Mouse (Mus musculus) CH12.LX (cell line): ENCODE data around the gene Nkap.
"Not testable (repeated sequence)": the region's sequence is repeated elsewhere in the genome, so short reads cannot be mapped to it uniquely, and the experiment has no call there.

ENCODE experiments used
- CTCF ChIP-seq, 2 experiments: IDR thresholded peaks in 1 of 2; conservative IDR thresholded peaks in 1 of 2; 2 replicates each; pipeline ENCODE4 v1.5.1; 2011 to 2012; ENCODE audit warnings: low read depth in 2 of 2, low read length in 2 of 2, improper control_type of control experiment in 1 of 2, inconsistent platforms in 1 of 2, mild to moderate bottlenecking in 1 of 2, moderate library complexity in 1 of 2
- E2F4 ChIP-seq: IDR thresholded peaks from 2 replicates; pipeline ENCODE4 v1.6.1; 2011; ENCODE audit warnings: low read depth, low read length, improper control_type of control experiment; ENCODE audit not compliant: insufficient replicate concordance
- EP300 ChIP-seq: IDR thresholded peaks from 2 replicates; pipeline ENCODE4 v1.6.1; 2011; ENCODE audit warnings: low read length, improper control_type of control experiment
- JUN ChIP-seq: IDR thresholded peaks from 2 replicates; pipeline ENCODE4 v1.6.1; 2011; ENCODE audit warnings: low read depth, mild to moderate bottlenecking, low read length, improper control_type of control experiment, moderate library complexity; ENCODE audit not compliant: insufficient read depth
- MXI1 ChIP-seq: IDR thresholded peaks from 2 replicates; pipeline ENCODE4 v1.6.1; 2011; ENCODE audit warnings: mild to moderate bottlenecking, low read depth, low read length, improper control_type of control experiment
- NELFE ChIP-seq: IDR thresholded peaks from 2 replicates; pipeline ENCODE4 v1.6.1; 2011; ENCODE audit warnings: low read depth, low read length, improper control_type of control experiment
- POLR2A ChIP-seq: IDR thresholded peaks from 2 replicates; pipeline ENCODE4 v1.6.1; 2011; ENCODE audit warnings: low read depth, mild to moderate bottlenecking, improper control_type of control experiment, low read length
- POLR2AphosphoS2 ChIP-seq: IDR thresholded peaks from 2 replicates; pipeline ENCODE4 v1.6.1; 2011; ENCODE audit warnings: low read depth, low read length, improper control_type of control experiment
- RAD21 ChIP-seq: IDR thresholded peaks from 2 replicates; pipeline ENCODE4 v1.6.1; 2011; ENCODE audit warnings: low read depth, mild to moderate bottlenecking, low read length, improper control_type of control experiment, moderate library complexity
- ZMIZ1 ChIP-seq: IDR thresholded peaks from 2 replicates; pipeline ENCODE4 v1.6.1; 2012; ENCODE audit warnings: low read depth, mild to moderate bottlenecking, inconsistent platforms, low read length, improper control_type of control experiment

GRCm38 (mm10) chrX:37144498-37144897, 17.9 kb downstream of the Nkap start:
- not testable (repeated sequence) for TF ChIP-seq RAD21; CTCF (conservative IDR thresholded peaks at IDR 0.05 in 1 of 2, IDR thresholded peaks at IDR 0.05 in 1 of 2; ENCODE audit: low read depth in 2 of 2, low read length in 2 of 2); POLR2A; EP300; ZMIZ1; E2F4; POLR2AphosphoS2; NELFE; MXI1; JUN
